Mouse (Mus musculus) heart, embryonic 16.5 days (tissue): ENCODE data around the gene Ssr2. TPM values are rescaled to one million over a fixed set of nuclear protein-coding genes. Genes with fewer than 3 reads are reported as not detected.
"Not testable (repeated sequence)": the region's sequence is repeated elsewhere in the genome, so short reads cannot be mapped to it uniquely, and the experiment has no call there.

Source experiments
- ATAC-seq: fragments of 200-750 bp; cut with Nextera tagmentation; replicated peaks from 2 replicates; pipeline ENCODE4 v1.8.0; 2017; ENCODE audit warnings: moderate number of reproducible peaks; ENCODE audit not compliant: insufficient read depth, low FRiP score; ENCODE audit errors: extremely low read depth
- H3K27ac ChIP-seq: fragments of 300-500 bp; sonication (generic); 2 replicates; pipeline ENCODE4 v1.5.1; 2014; ENCODE audit warnings: mild to moderate bottlenecking, low read length, control low read depth, moderate library complexity
- H3K27me3 ChIP-seq: fragments of 300-500 bp; sonication (generic); 2 replicates; pipeline ENCODE4 v1.6.1; 2014; ENCODE audit warnings: low read length, mixed read lengths; ENCODE audit not compliant: control insufficient read depth, insufficient read depth
- H3K36me3 ChIP-seq: fragments of 300-500 bp; sonication (generic); 2 replicates; pipeline ENCODE4 v1.6.1; 2014; ENCODE audit not compliant: control insufficient read depth, insufficient read depth
- H3K4me1 ChIP-seq: fragments of 300-500 bp; sonication (generic); 2 replicates; pipeline ENCODE4 v1.6.1; 2014; ENCODE audit warnings: low read length, mixed read lengths; ENCODE audit not compliant: control insufficient read depth, insufficient read depth
- H3K4me2 ChIP-seq: fragments of 300-500 bp; sonication (generic); 2 replicates; pipeline ENCODE4 v1.6.1; 2014; ENCODE audit warnings: low read depth, mild to moderate bottlenecking, control low read depth, low read length
- H3K4me3 ChIP-seq: fragments of 300-500 bp; sonication (generic); 2 replicates; pipeline ENCODE4 v1.5.1; 2014; ENCODE audit warnings: mild to moderate bottlenecking, control low read depth, low read length
- H3K9ac ChIP-seq: fragments of 300-500 bp; sonication (generic); 2 replicates; pipeline ENCODE4 v1.6.1; 2014; ENCODE audit warnings: low read length, control low read depth
- H3K9me3 ChIP-seq: fragments of 300-500 bp; sonication (generic); replicated peaks from 2 replicates; pipeline ENCODE4 v1.6.1; 2016; ENCODE audit warnings: low read length; ENCODE audit not compliant: control insufficient read depth
- WGBS: fragments of 180-500 bp; shearing (Covaris S2); extraction: QIAGEN DNeasy Blood & Tissue Kit; methylation state at CpG from one replicate; pipeline ENCODE4 v1.1.7; 2014; 5-methylcytosine and 5-hydroxymethylcytosine counted together
- polyA plus RNA-seq: library from polyadenylated mRNA; unstranded; fragments of >200 nt; fragmentation: Nextera tagmentation; extraction: Ambion mirVana; gene quantifications from 2 replicates; pipeline ENCODE4 v1.2.1, GENCODE M21; 2015

Gene Ssr2
- polyA plus RNA-seq, 1 experiment from 2014 or later, result 136 TPM

GRCm38 (mm10) chr3:88596547-88596946 is 20.9 kb downstream of the Ssr2 start:
- H3K27ac ChIP-seq, H3K9ac ChIP-seq, ATAC-seq, H3K4me3 ChIP-seq, H3K36me3 ChIP-seq, H3K9me3 ChIP-seq, H3K27me3 ChIP-seq, H3K4me2 ChIP-seq: not testable (repeated sequence)
- peaks cover 15% of the 10 kb centered on the region for H3K4me1 ChIP-seq
- 89% methylated on average over 4 of the region's 4 CpGs for WGBS

- Histone ChIP-seq H3K27ac (no peak overlapping the region), H3K4me3 (no peak overlapping the region), H3K36me3 (no peaks in the 10 kb centered on the region), H3K27me3 (no peaks in the 10 kb centered on the region), H3K9ac (no peak overlapping the region), H3K4me1 (peaks cover 13% of the 10 kb centered on the region), H3K4me2 (no peak overlapping the region), H3K9me3 (no peaks in the 10 kb centered on the region)
- WGBS, result 66% methylated on average over 4 of the region's 4 CpGs
- ATAC-seq, result no peak
These were observed 26.8 kb downstream of the Ssr2 start for GRCm38 (mm10) chr3:88602466-88602865.

GRCm38 (mm10) chr3:88603714-88604161 is 28.1 kb downstream of the Ssr2 start:
- peak overlapping the region; percentile 39 for H3K27ac ChIP-seq
- ATAC-seq, result peak; percentile 80
- no peaks in the 10 kb centered on the region for H3K36me3 ChIP-seq
- H3K4me3 ChIP-seq, result no peak overlapping the region
- 19% methylated on average over 6 of the region's 6 CpGs for WGBS
- H3K4me2 ChIP-seq, result no peak overlapping the region
- no peaks in the 10 kb centered on the region for H3K9me3 ChIP-seq
- H3K27me3 ChIP-seq, result no peaks in the 10 kb centered on the region
- peaks cover 23% of the 10 kb centered on the region for H3K4me1 ChIP-seq
- no peak overlapping the region for H3K9ac ChIP-seq

- Histone ChIP-seq H3K4me1 (peaks cover 25% of the 10 kb centered on the region), H3K27ac (no peak overlapping the region; the same call in 1 of the 2 replicates), H3K9me3 (no peaks in the 10 kb centered on the region), H3K9ac (no peak overlapping the region), H3K27me3 (no peaks in the 10 kb centered on the region), H3K36me3 (no peaks in the 10 kb centered on the region), H3K4me3 (no peak overlapping the region), H3K4me2 (no peak overlapping the region)
- ATAC-seq, result no peak
- WGBS, result 83% methylated on average over 7 of the region's 7 CpGs
These were observed 29.2 kb downstream of the Ssr2 start for GRCm38 (mm10) chr3:88604863-88605262.

- not testable (repeated sequence) for H3K9me3 ChIP-seq
These were observed 30.0 kb downstream of the Ssr2 start, which contains the start of gene Arhgef2 for GRCm38 (mm10) chr3:88605666-88606065. Gene Arhgef2 (plus strand): TSS chr3:88605966.

GRCm38 (mm10) chr3:88607065-88607757 is 31.5 kb downstream of the Ssr2 start:
- peak; percentile 88 for ATAC-seq
- Histone ChIP-seq H3K4me1 (peaks cover 25% of the 10 kb centered on the region), H3K9me3 (no peaks in the 10 kb centered on the region), H3K27ac (peak overlapping the region; percentile 23; the same call in 1 of the 2 replicates), H3K27me3 (no peaks in the 10 kb centered on the region), H3K9ac (peak overlapping the region; percentile 65), H3K4me2 (peak overlapping the region; percentile 78), H3K36me3 (no peaks in the 10 kb centered on the region), H3K4me3 (peak overlapping the region; percentile 47)
- whole genome bisulfite sequencing, result under 1% methylated on average over 20 of the region's 20 CpGs

More at GRCm38 (mm10) chr3:88605666-88606065, 30.0 kb downstream of the Ssr2 start, which contains the start of gene Arhgef2:
- Histone ChIP-seq H3K4me1 (peaks cover 25% of the 10 kb centered on the region), H3K4me2 (peak within 1 kb of the TSS; percentile 78)
- not testable (repeated sequence) for H3K4me3 ChIP-seq, H3K36me3 ChIP-seq, H3K9ac ChIP-seq, H3K27me3 ChIP-seq, ATAC-seq, H3K27ac ChIP-seq
- 93% methylated on average over 2 of the region's 2 CpGs for WGBS

GRCm38 (mm10) chr3:88607758-88608138 is 32.1 kb downstream of the Ssr2 start:
- peaks cover 25% of the 10 kb centered on the region for H3K4me1 ChIP-seq
- 17% methylated on average over 10 of the region's 10 CpGs for WGBS
- peak overlapping the region; percentile 78 for H3K4me2 ChIP-seq
- H3K4me3 ChIP-seq, result peak overlapping the region; percentile 47
- H3K27ac ChIP-seq, result no peak overlapping the region; the same call in 1 of the 2 replicates
- H3K9me3 ChIP-seq, result no peaks in the 10 kb centered on the region
- ATAC-seq, result peak; percentile 1; the same call in 1 of the 2 replicates
- H3K9ac ChIP-seq, result peak overlapping the region; percentile 50
- H3K36me3 ChIP-seq, result no peaks in the 10 kb centered on the region
- H3K27me3 ChIP-seq, result no peaks in the 10 kb centered on the region

GRCm38 (mm10) chr3:88609066-88609465 is 33.4 kb downstream of the Ssr2 start:
- H3K9me3 ChIP-seq, result no peaks in the 10 kb centered on the region
- 0 out of 2 replicates have a peak overlapping the region, but pooled peaks have one; percentile 42 for H3K27ac ChIP-seq
- H3K4me3 ChIP-seq, result no peak overlapping the region
- H3K4me2 ChIP-seq, result no peak overlapping the region
- H3K27me3 ChIP-seq, result no peaks in the 10 kb centered on the region
- H3K36me3 ChIP-seq, result no peaks in the 10 kb centered on the region
- H3K4me1 ChIP-seq, result peaks cover 18% of the 10 kb centered on the region
- no peak overlapping the region for H3K9ac ChIP-seq
- WGBS, result 58% methylated on average over 4 of the region's 4 CpGs
- no peak for ATAC-seq

- no peak overlapping the region for H3K27ac ChIP-seq
- no peaks in the 10 kb centered on the region for H3K36me3 ChIP-seq
- H3K27me3 ChIP-seq, result no peaks in the 10 kb centered on the region
- no peak overlapping the region for H3K4me2 ChIP-seq
- WGBS, result 53% methylated on average over 8 of the region's 8 CpGs
- no peak for ATAC-seq
- H3K4me1 ChIP-seq, result peaks cover 28% of the 10 kb centered on the region
- H3K4me3 ChIP-seq, result no peak overlapping the region
- no peak overlapping the region for H3K9ac ChIP-seq
- H3K9me3 ChIP-seq, result no peaks in the 10 kb centered on the region
These were observed 38.7 kb downstream of the Ssr2 start for GRCm38 (mm10) chr3:88614418-88614817.
